Mouse (Mus musculus): Measurements from ENCODE around the gene Nell2. TPM values are rescaled to one million over a fixed set of nuclear protein-coding genes. Genes with fewer than 3 reads are reported as not detected.
A peak's percentile ranks its signal among the peaks of the same experiment; 100 is the strongest.
"Not testable (repeated sequence)": the region's sequence is repeated elsewhere in the genome, so short reads cannot be mapped to it uniquely, and the experiment has no call there.

The Nell2 gene
- polyA plus RNA-seq, 1 experiment from 2014 or later, result 194 TPM

GRCm38 (mm10) chr15:95526626-95527411, 1.5 kb downstream of the Nell2 start:
- Histone ChIP-seq H3K4me1 (peaks cover 24% of the 10 kb centered on the region), H3K27ac (replicated peaks) (peak overlapping the region; percentile 90), H3K4me3 (replicated peaks) (peak overlapping the region; percentile 70), H3K27me3 (replicated peaks) (no peaks in the 10 kb centered on the region), H3K4me2 (peak overlapping the region; percentile 68), H3K9ac (replicated peaks) (peak overlapping the region; percentile 66), H3K9me3 (replicated peaks) (no peaks in the 10 kb centered on the region), H3K36me3 (no peaks in the 10 kb centered on the region)
- ATAC-seq (ENCODE audit: low FRiP score), result peak; percentile 54
- WGBS, result under 1% methylated on average over 27 of the region's 27 CpGs

GRCm38 (mm10) chr15:95525997-95526396, 2.4 kb downstream of the Nell2 start:
- H3K27me3 ChIP-seq (replicated peaks), result no peaks in the 10 kb centered on the region
- H3K27ac ChIP-seq (replicated peaks), result peak overlapping the region; percentile 90
- no peaks in the 10 kb centered on the region for H3K9me3 ChIP-seq (replicated peaks)
- H3K36me3 ChIP-seq, result no peaks in the 10 kb centered on the region
- H3K4me1 ChIP-seq, result peaks cover 24% of the 10 kb centered on the region
- peak overlapping the region; percentile 68 for H3K4me2 ChIP-seq
- H3K9ac ChIP-seq (replicated peaks), result 0 out of 2 replicates have a peak overlapping the region, but pooled peaks have one; percentile 66
- WGBS, result 5% methylated on average over 5 of the region's 5 CpGs
- ATAC-seq (ENCODE audit: low FRiP score), result no peak
- peak overlapping the region; percentile 70 for H3K4me3 ChIP-seq (replicated peaks)

- no peak for ATAC-seq (ENCODE audit: low FRiP score)
- Histone ChIP-seq H3K4me1 (no peaks in the 10 kb centered on the region), H3K27me3 (replicated peaks) (no peaks in the 10 kb centered on the region), H3K9ac (replicated peaks) (no peak overlapping the region), H3K36me3 (peaks cover 10% of the 10 kb centered on the region; the same call in 1 of the 2 replicates), H3K4me3 (replicated peaks) (no peak overlapping the region), H3K9me3 (replicated peaks) (no peaks in the 10 kb centered on the region), H3K4me2 (no peak overlapping the region), H3K27ac (replicated peaks) (no peak overlapping the region)
- WGBS, result 76% methylated on average over 3 of the region's 3 CpGs
Observed at GRCm38 (mm10) chr15:95518204-95518603, 10.2 kb downstream of the Nell2 start.

- H3K9ac ChIP-seq (replicated peaks); ATAC-seq (ENCODE audit: low FRiP score); H3K36me3 ChIP-seq; H3K9me3 ChIP-seq (replicated peaks); H3K27ac ChIP-seq (replicated peaks); H3K27me3 ChIP-seq (replicated peaks); H3K4me3 ChIP-seq (replicated peaks); H3K4me1 ChIP-seq; H3K4me2 ChIP-seq: not testable (repeated sequence)
- 84% methylated on average over 2 of the region's 2 CpGs for WGBS
Observed at GRCm38 (mm10) chr15:95513306-95513705, 15.1 kb downstream of the Nell2 start.

- no peak for ATAC-seq (ENCODE audit: low FRiP score)
- Histone ChIP-seq H3K27ac (replicated peaks) (no peak overlapping the region), H3K4me2 (no peak overlapping the region), H3K9ac (replicated peaks) (no peak overlapping the region), H3K4me3 (replicated peaks) (no peak overlapping the region), H3K36me3 (no peaks in the 10 kb centered on the region), H3K9me3 (replicated peaks) (no peaks in the 10 kb centered on the region), H3K27me3 (replicated peaks) (no peaks in the 10 kb centered on the region), H3K4me1 (peaks cover 8% of the 10 kb centered on the region; the same call in 1 of the 2 replicates)
- WGBS, result 88% methylated on average over 4 of the region's 4 CpGs
Observed at GRCm38 (mm10) chr15:95495666-95496065, 32.7 kb downstream of the Nell2 start.

- no peaks in the 10 kb centered on the region for H3K27me3 ChIP-seq (replicated peaks)
- no peak overlapping the region for H3K9ac ChIP-seq (replicated peaks)
- 78% methylated on average over 8 of the region's 8 CpGs for WGBS
- ATAC-seq (ENCODE audit: low FRiP score), result no peak
- peaks cover 8% of the 10 kb centered on the region; the same call in 1 of the 2 replicates for H3K4me1 ChIP-seq
- no peak overlapping the region for H3K4me2 ChIP-seq
- no peaks in the 10 kb centered on the region for H3K36me3 ChIP-seq
- no peak overlapping the region for H3K27ac ChIP-seq (replicated peaks)
- H3K4me3 ChIP-seq (replicated peaks), result no peak overlapping the region
- H3K9me3 ChIP-seq (replicated peaks), result no peaks in the 10 kb centered on the region
Observed at GRCm38 (mm10) chr15:95495193-95495592, 33.2 kb downstream of the Nell2 start.

- Histone ChIP-seq H3K4me2 (no peak overlapping the region), H3K9me3 (replicated peaks) (no peaks in the 10 kb centered on the region), H3K4me3 (replicated peaks) (no peak overlapping the region), H3K27me3 (replicated peaks) (no peaks in the 10 kb centered on the region), H3K9ac (replicated peaks) (no peak overlapping the region), H3K36me3 (no peaks in the 10 kb centered on the region), H3K4me1 (peaks cover 14% of the 10 kb centered on the region; the same call in 1 of the 2 replicates), H3K27ac (replicated peaks) (no peak overlapping the region)
- 59% methylated on average over 5 of the region's 5 CpGs for WGBS
- no peak for ATAC-seq (ENCODE audit: low FRiP score)
Observed at GRCm38 (mm10) chr15:95492201-95492600, 36.2 kb downstream of the Nell2 start.

- H3K9ac ChIP-seq (replicated peaks), result no peak overlapping the region
- no peak for ATAC-seq (ENCODE audit: low FRiP score)
- no peaks in the 10 kb centered on the region for H3K36me3 ChIP-seq
- no peaks in the 10 kb centered on the region for H3K9me3 ChIP-seq (replicated peaks)
- H3K4me2 ChIP-seq, result no peak overlapping the region
- H3K4me1 ChIP-seq, result peaks cover 11% of the 10 kb centered on the region; the same call in 1 of the 2 replicates
- no peaks in the 10 kb centered on the region for H3K27me3 ChIP-seq (replicated peaks)
- no peak overlapping the region for H3K27ac ChIP-seq (replicated peaks)
- WGBS, result 39% methylated on average over 4 of the region's 4 CpGs
- no peak overlapping the region for H3K4me3 ChIP-seq (replicated peaks)
Observed at GRCm38 (mm10) chr15:95489174-95489573, 39.2 kb downstream of the Nell2 start.

- WGBS, result 82% methylated on average over 5 of the region's 5 CpGs
- H3K36me3 ChIP-seq, result no peaks in the 10 kb centered on the region
- ATAC-seq (ENCODE audit: low FRiP score), result no peak
Observed at GRCm38 (mm10) chr15:95487961-95488360, 40.4 kb downstream of the Nell2 start.

GRCm38 (mm10) chr15:95482002-95482401, 46.4 kb downstream of the Nell2 start:
- H3K4me1 ChIP-seq, result no peaks in the 10 kb centered on the region
- H3K27ac ChIP-seq (replicated peaks), result no peak overlapping the region
- no peaks in the 10 kb centered on the region for H3K27me3 ChIP-seq (replicated peaks)
- H3K9ac ChIP-seq (replicated peaks), result no peak overlapping the region
- no peak for ATAC-seq (ENCODE audit: low FRiP score)
- H3K4me2 ChIP-seq, result no peak overlapping the region
- WGBS, result 75% methylated on average over 9 of the region's 9 CpGs
- no peaks in the 10 kb centered on the region for H3K36me3 ChIP-seq
- no peaks in the 10 kb centered on the region for H3K9me3 ChIP-seq (replicated peaks)
- no peak overlapping the region for H3K4me3 ChIP-seq (replicated peaks)

More at GRCm38 (mm10) chr15:95487961-95488360, 40.4 kb downstream of the Nell2 start:
- Histone ChIP-seq H3K4me1 (peaks cover 11% of the 10 kb centered on the region; the same call in 1 of the 2 replicates), H3K27ac (replicated peaks) (no peak overlapping the region), H3K9me3 (replicated peaks) (no peaks in the 10 kb centered on the region), H3K4me2 (no peak overlapping the region), H3K27me3 (replicated peaks) (no peaks in the 10 kb centered on the region), H3K9ac (replicated peaks) (no peak overlapping the region), H3K4me3 (replicated peaks) (no peak overlapping the region)

- no peak for ATAC-seq (ENCODE audit: low FRiP score)
- Histone ChIP-seq H3K4me2 (no peak overlapping the region), H3K27me3 (replicated peaks) (no peaks in the 10 kb centered on the region), H3K9ac (replicated peaks) (no peak overlapping the region), H3K4me1 (no peaks in the 10 kb centered on the region), H3K9me3 (replicated peaks) (no peaks in the 10 kb centered on the region), H3K27ac (replicated peaks) (no peak overlapping the region), H3K4me3 (replicated peaks) (no peak overlapping the region), H3K36me3 (no peaks in the 10 kb centered on the region)
- 90% methylated on average over 4 of the region's 4 CpGs for WGBS
Observed at GRCm38 (mm10) chr15:95481585-95481984, 46.8 kb downstream of the Nell2 start.

GRCm38 (mm10) chr15:95476440-95476839, 51.9 kb downstream of the Nell2 start:
- Histone ChIP-seq H3K9ac (replicated peaks) (no peak overlapping the region), H3K4me3 (replicated peaks) (no peak overlapping the region), H3K27ac (replicated peaks) (no peak overlapping the region), H3K36me3 (peaks cover 4% of the 10 kb centered on the region; the same call in 1 of the 2 replicates), H3K4me1 (no peaks in the 10 kb centered on the region), H3K27me3 (replicated peaks) (no peaks in the 10 kb centered on the region), H3K4me2 (no peak overlapping the region), H3K9me3 (replicated peaks) (no peaks in the 10 kb centered on the region)
- WGBS, result 92% methylated on average over 3 of the region's 3 CpGs
- ATAC-seq (ENCODE audit: low FRiP score), result no peak

Measured in neural tube, embryonic 15.5 days (tissue).